Mouse (Mus musculus) CH12.LX (cell line): ENCODE data around the gene B230217C12Rik. TPM values are rescaled to one million over a fixed set of nuclear protein-coding genes. Genes with fewer than 3 reads are reported as not detected.

ENCODE experiments used
- DNase-seq: peaks from one replicate; pipeline ENCODE4 v3.0.0-alpha.2; 2013; ENCODE audit errors: extremely low read depth
- H3K27ac ChIP-seq: 2 replicates; pipeline ENCODE4 v1.5.1; 2012; ENCODE audit warnings: low read depth, mild to moderate bottlenecking, control low read depth, moderate library complexity; ENCODE audit not compliant: insufficient read depth
- H3K27me3 ChIP-seq: replicated peaks from 2 replicates; pipeline ENCODE3; 2012; ENCODE audit warnings: inconsistent platforms
- H3K36me3 ChIP-seq, 2 experiments: replicated peaks in 1 of 2; 2 replicates each; pipeline versions ENCODE3 to v1.6.1; 2012; ENCODE audit warnings: inconsistent platforms in 1 of 2, low read length in 1 of 2, mild to moderate bottlenecking in 1 of 2, mixed read lengths in 1 of 2, moderate library complexity in 1 of 2; ENCODE audit not compliant: control insufficient read depth in 1 of 2, insufficient read depth in 1 of 2
- H3K4me1 ChIP-seq, 2 experiments: 2 replicates each; pipeline ENCODE4 v1.6.1; 2012; ENCODE audit warnings: inconsistent platforms in 1 of 2, moderate library complexity in 1 of 2; ENCODE audit not compliant: insufficient read depth in 2 of 2, control insufficient read depth in 1 of 2
- H3K4me2 ChIP-seq: 2 replicates; pipeline ENCODE4 v1.6.1; 2012; ENCODE audit warnings: low read depth, mild to moderate bottlenecking, control low read depth; ENCODE audit not compliant: poor library complexity, insufficient read depth, severe bottlenecking
- H3K4me3 ChIP-seq, 3 experiments: fragments of 150-350 bp in 1 of 3; sonication (generic) in 1 of 3; replicated peaks in 1 of 3; 2 replicates each; pipeline versions ENCODE3 to v1.5.1; 2011 to 2012; ENCODE audit warnings: low read depth in 2 of 3, low read length in 2 of 3, mild to moderate bottlenecking in 2 of 3, moderate library complexity in 2 of 3, control low read depth in 1 of 3, improper control_type of control experiment in 1 of 3, inconsistent platforms in 1 of 3, mixed read lengths in 1 of 3; ENCODE audit not compliant: poor library complexity in 1 of 3
- H3K79me2 ChIP-seq: replicated peaks from 2 replicates; pipeline ENCODE4 v1.6.1; 2012; ENCODE audit warnings: mild to moderate bottlenecking, moderate library complexity; ENCODE audit not compliant: control insufficient read depth, poor library complexity, insufficient read depth, severe bottlenecking; ENCODE audit errors: extremely low read depth
- H3K9ac ChIP-seq: 2 replicates; pipeline ENCODE4 v1.6.1; 2012; ENCODE audit warnings: low read depth, mild to moderate bottlenecking, control low read depth, moderate library complexity; ENCODE audit not compliant: insufficient read depth
- H3K9me3 ChIP-seq: replicated peaks from 2 replicates; pipeline ENCODE3; 2012; ENCODE audit warnings: low read length, inconsistent platforms, mixed read lengths
- CHD1 ChIP-seq: IDR thresholded peaks from 2 replicates; pipeline ENCODE4 v1.6.1; 2012; ENCODE audit warnings: low read depth, low read length, improper control_type of control experiment, inconsistent platforms
- CHD2 ChIP-seq: IDR thresholded peaks from 2 replicates; pipeline ENCODE4 v1.6.1; 2011; ENCODE audit warnings: low read length, improper control_type of control experiment
- CTCF ChIP-seq, 2 experiments: IDR thresholded peaks in 1 of 2; conservative IDR thresholded peaks in 1 of 2; 2 replicates each; pipeline ENCODE4 v1.5.1; 2011 to 2012; ENCODE audit warnings: low read depth in 2 of 2, low read length in 2 of 2, improper control_type of control experiment in 1 of 2, inconsistent platforms in 1 of 2, mild to moderate bottlenecking in 1 of 2, moderate library complexity in 1 of 2
- E2F4 ChIP-seq: IDR thresholded peaks from 2 replicates; pipeline ENCODE4 v1.6.1; 2011; ENCODE audit warnings: low read depth, low read length, improper control_type of control experiment; ENCODE audit not compliant: insufficient replicate concordance
- ELF1 ChIP-seq: IDR thresholded peaks from 2 replicates; pipeline ENCODE4 v1.6.1; 2014; ENCODE audit warnings: low read depth, mild to moderate bottlenecking, inconsistent platforms, low read length, improper control_type of control experiment
- EP300 ChIP-seq: IDR thresholded peaks from 2 replicates; pipeline ENCODE4 v1.6.1; 2011; ENCODE audit warnings: low read length, improper control_type of control experiment
- ETS1 ChIP-seq: conservative IDR thresholded peaks from 2 replicates; pipeline ENCODE4 v1.6.1; 2012; ENCODE audit warnings: low read depth, mild to moderate bottlenecking, inconsistent platforms, low read length, improper control_type of control experiment, moderate library complexity
- HCFC1 ChIP-seq: IDR thresholded peaks from 2 replicates; pipeline ENCODE4 v1.6.1; 2012; ENCODE audit warnings: low read depth, mild to moderate bottlenecking, inconsistent platforms, low read length, improper control_type of control experiment
- JUN ChIP-seq: IDR thresholded peaks from 2 replicates; pipeline ENCODE4 v1.6.1; 2011; ENCODE audit warnings: low read depth, mild to moderate bottlenecking, low read length, improper control_type of control experiment, moderate library complexity; ENCODE audit not compliant: insufficient read depth
- JUND ChIP-seq: conservative IDR thresholded peaks from 2 replicates; pipeline ENCODE4 v1.6.1; 2011; ENCODE audit warnings: low read depth, low read length, improper control_type of control experiment
- KAT2A ChIP-seq: IDR thresholded peaks from 2 replicates; pipeline ENCODE4 v1.6.1; 2012; ENCODE audit warnings: low read length, improper control_type of control experiment, inconsistent platforms; ENCODE audit not compliant: insufficient replicate concordance
- MAFK ChIP-seq: IDR thresholded peaks from 2 replicates; pipeline ENCODE4 v1.6.1; 2011; ENCODE audit warnings: low read length, improper control_type of control experiment; ENCODE audit not compliant: insufficient replicate concordance
- MAZ ChIP-seq: IDR thresholded peaks from 2 replicates; pipeline ENCODE4 v1.6.1; 2012; ENCODE audit warnings: low read depth, mild to moderate bottlenecking, inconsistent platforms, low read length, improper control_type of control experiment, moderate library complexity
- MEF2A ChIP-seq: IDR thresholded peaks from 2 replicates; pipeline ENCODE4 v1.6.1; 2014; ENCODE audit warnings: low read depth, mild to moderate bottlenecking, inconsistent platforms, low read length, improper control_type of control experiment, borderline replicate concordance
- NRF1 ChIP-seq: IDR thresholded peaks from 2 replicates; pipeline ENCODE4 v1.6.1; 2014; ENCODE audit warnings: low read depth, mild to moderate bottlenecking, inconsistent platforms, low read length, improper control_type of control experiment, moderate library complexity
- PAX5 ChIP-seq: IDR thresholded peaks from 2 replicates; pipeline ENCODE4 v1.6.1; 2012; ENCODE audit warnings: low read length, inconsistent platforms, mixed read lengths
- RAD21 ChIP-seq: IDR thresholded peaks from 2 replicates; pipeline ENCODE4 v1.6.1; 2011; ENCODE audit warnings: low read depth, mild to moderate bottlenecking, low read length, improper control_type of control experiment, moderate library complexity
- RCOR1 ChIP-seq: conservative IDR thresholded peaks from 2 replicates; pipeline ENCODE4 v1.6.1; 2012; ENCODE audit warnings: low read depth, mild to moderate bottlenecking, inconsistent platforms, low read length, improper control_type of control experiment
- SIN3A ChIP-seq: IDR thresholded peaks from 2 replicates; pipeline ENCODE4 v1.6.1; 2012; ENCODE audit warnings: low read length, improper control_type of control experiment, inconsistent platforms
- SMC3 ChIP-seq: IDR thresholded peaks from 2 replicates; pipeline ENCODE4 v1.6.1; 2011; ENCODE audit warnings: low read depth, low read length, improper control_type of control experiment
- TBP ChIP-seq: conservative IDR thresholded peaks from 2 replicates; pipeline ENCODE4 v1.6.1; 2011; ENCODE audit warnings: low read depth, low read length, improper control_type of control experiment
- TCF12 ChIP-seq: IDR thresholded peaks from 2 replicates; pipeline ENCODE4 v1.6.1; 2014; ENCODE audit warnings: low read depth, mild to moderate bottlenecking, inconsistent platforms, low read length, improper control_type of control experiment
- USF1 ChIP-seq: IDR thresholded peaks from 2 replicates; pipeline ENCODE4 v1.6.1; 2014; ENCODE audit warnings: low read depth, mild to moderate bottlenecking, inconsistent platforms, low read length, improper control_type of control experiment
- ZKSCAN1 ChIP-seq: IDR thresholded peaks from 2 replicates; pipeline ENCODE4 v1.6.1; 2012; ENCODE audit warnings: low read depth, inconsistent platforms, low read length, improper control_type of control experiment, borderline replicate concordance
- ZNF384 ChIP-seq: IDR thresholded peaks from 2 replicates; pipeline ENCODE4 v1.6.1; 2012; ENCODE audit warnings: low read depth, low read length, improper control_type of control experiment, inconsistent platforms
- dilution Hi-C: fragments of 300-500 bp; cut with MboI; formaldehyde crosslinking; loops from 2 replicates; pipeline ENCODE4 v1.14.3; 2020; ENCODE audit warnings: low sequenced_read_pairs; ENCODE audit not compliant: extremely low pct_unique_long_range_greater_than_20kb, extremely low pct_ligation_motif_present
- in situ Hi-C: fragments of 300-500 bp; cut with MboI; formaldehyde crosslinking; loops from 3 replicates; pipeline ENCODE4 v1.14.3; 2019; ENCODE audit warnings: low sequenced_read_pairs, low pct_ligation_motif_present, low pct_unique_long_range_greater_than_20kb, mixed read lengths
- polyA plus RNA-seq: library from polyadenylated mRNA; unstranded; fragments of >175 nt; gene quantifications from 2 replicates; pipeline ENCODE4 v1.2.1, GENCODE M21; 2012; ENCODE audit warnings: low read depth; ENCODE audit not compliant: insufficient read length
- total RNA-seq, 2 experiments: library from RNA; depleted of rRNA; stranded (reverse); fragments of 300-350 nt in 1 of 2; fragments of >200 nt in 1 of 2; gene quantifications; 2 replicates each; pipeline ENCODE4 v1.2.3; 2012 to 2014

The B230217C12Rik gene
- total and polyA plus RNA-seq, 3 experiments: 4.6 to 14.0 (median 11.9) TPM

DNA sequence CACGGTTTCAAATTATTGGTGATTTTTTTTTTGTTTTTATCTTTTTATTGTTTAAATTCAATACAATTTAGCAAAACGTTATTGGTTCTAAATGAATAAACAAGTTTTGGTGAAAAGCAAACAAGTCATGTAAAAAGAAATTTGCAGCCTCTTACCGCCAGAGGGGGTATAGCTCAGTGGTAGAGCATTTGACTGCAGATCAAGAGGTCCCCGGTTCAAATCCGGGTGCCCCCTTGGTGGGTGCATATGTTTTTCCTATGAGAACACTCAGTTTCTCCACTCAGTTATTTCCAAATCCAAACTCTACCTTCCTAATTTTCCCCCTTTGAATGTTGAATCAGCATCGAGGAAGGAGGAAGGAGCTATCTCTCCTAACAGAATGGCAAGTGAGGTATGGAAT lies 43.7 kb upstream of the B230217C12Rik start:
- DNase-seq: peak; percentile 88
- dilution Hi-C loops: no loop called here
- H3K4me1 ChIP-seq: peaks cover 13 to 51% of the 10 kb centered on the region in 2 experiments

DNA sequence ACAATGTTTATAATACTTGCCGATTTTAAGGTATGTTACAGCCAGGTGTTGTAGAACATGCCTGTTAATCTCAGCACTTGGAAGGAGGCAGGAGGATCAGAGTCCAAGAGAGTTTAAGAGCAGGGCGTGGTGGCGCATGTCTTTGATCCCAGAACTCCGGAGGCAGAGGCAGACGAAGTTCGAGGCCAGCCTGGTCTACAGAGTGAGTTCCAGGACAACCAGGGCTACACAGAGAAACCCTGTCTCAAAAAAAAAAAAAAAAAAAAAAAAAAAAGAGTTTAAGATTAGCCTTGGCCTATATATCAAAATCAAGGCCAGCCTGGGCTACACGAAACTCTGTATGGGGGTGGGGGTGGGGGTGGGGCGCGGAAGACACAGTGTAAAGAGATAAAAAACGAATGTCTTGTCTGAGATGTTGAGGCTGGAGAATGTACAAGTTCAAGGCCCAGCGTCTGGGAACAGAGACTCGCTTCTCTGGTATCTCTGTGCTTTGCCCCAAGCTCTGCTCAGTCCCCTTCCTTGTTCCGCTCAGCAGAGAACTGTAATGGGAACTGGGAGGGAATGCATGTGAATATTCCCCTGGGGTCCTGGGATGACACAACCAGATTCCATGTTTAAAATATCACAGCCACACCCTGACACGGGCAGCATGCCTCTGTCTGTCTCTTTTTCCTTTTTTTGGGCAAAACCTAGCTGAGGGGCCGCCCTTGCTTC lies 43.1 kb upstream of the B230217C12Rik start:
- peak overlapping the region; percentile 12; the same call in 1 of the 2 replicates for H3K4me2 ChIP-seq
- in situ Hi-C loops: loop anchor here (5.0 kb wide), 3 partner anchors 45 to 190 kb away; partner anchors contain the start of genes B230217C12Rik, Fbxo47 and Plxdc1
- DNase-seq: peak; percentile 45
- H3K36me3 ChIP-seq: peaks cover 0 to 2% of the 10 kb centered on the region in 2 experiments
- no peaks in the 10 kb centered on the region for H3K79me2 ChIP-seq
- no peak overlapping the region for H3K9ac ChIP-seq
- TF ChIP-seq JUN: no peak
- peak; percentile 29; the same call in 1 of the 2 replicates for TF ChIP-seq ZNF384
- H3K27me3 ChIP-seq: no peaks in the 10 kb centered on the region
- H3K4me3 ChIP-seq: peak overlapping the region; percentile 7 to 79 (median 19)
- no peaks in the 10 kb centered on the region for H3K9me3 ChIP-seq
- H3K4me1 ChIP-seq: peaks cover 14 to 53% of the 10 kb centered on the region in 2 experiments
- dilution Hi-C loops: no loop called here
- no peak overlapping the region for H3K27ac ChIP-seq

More for the DNA sequence above, 43.7 kb upstream of the B230217C12Rik start:
- Histone ChIP-seq H3K4me2 (no peak overlapping the region), H3K9me3 (no peaks in the 10 kb centered on the region), H3K27me3 (no peaks in the 10 kb centered on the region), H3K4me3 (peak overlapping the region; percentile 7 to 26 (median 19)), H3K36me3 (peaks cover 0 to under 1% of the 10 kb centered on the region in 2 experiments), H3K27ac (no peak overlapping the region), H3K79me2 (no peaks in the 10 kb centered on the region), H3K9ac (no peak overlapping the region)
- TF ChIP-seq EP300: no peak
- TF ChIP-seq ETS1: no peak
- TF ChIP-seq TBP: peak; percentile 100
- TF ChIP-seq MAZ: no peak
- peak; percentile 92 for TF ChIP-seq E2F4
- TF ChIP-seq ZKSCAN1: no peak
- no peak for TF ChIP-seq MEF2A
- no peak for TF ChIP-seq PAX5
- TF ChIP-seq NRF1: peak; percentile 70
- TF ChIP-seq RAD21: no peak; the same call in 1 of the 2 replicates
- peak in 1 of 2 experiments; percentile 42; a peak in 2 of 4 replicates for TF ChIP-seq CTCF (conservative IDR thresholded peaks at IDR 0.05 in 1 of 2, IDR thresholded peaks at IDR 0.05 in 1 of 2; ENCODE audit: low read depth in 2 of 2, low read length in 2 of 2)
- TF ChIP-seq CHD2: no peak
- TF ChIP-seq HCFC1: peak; percentile 43; the same call in 1 of the 2 replicates
- TF ChIP-seq KAT2A: peak; percentile 88; the same call in 1 of the 2 replicates
- TF ChIP-seq ZNF384: no peak
- TF ChIP-seq CHD1: no peak
- TF ChIP-seq TCF12: no peak
- peak; percentile 59 for TF ChIP-seq JUND
- peak; percentile 99 for TF ChIP-seq MAFK
- TF ChIP-seq SIN3A: no peak
- TF ChIP-seq SMC3: no peak
- peak; percentile 99 for TF ChIP-seq ELF1
- TF ChIP-seq RCOR1: no peak
- TF ChIP-seq USF1: no peak
- in situ Hi-C loops: loop anchor here (5.0 kb wide), 3 partner anchors 45 to 190 kb away; partner anchors contain the start of genes B230217C12Rik, Fbxo47 and Plxdc1
